Mouse (Mus musculus) adrenal gland, postnatal 10 days (tissue): ENCODE measurements around the gene Zfp651. TPM values are rescaled to one million over a fixed set of nuclear protein-coding genes. Genes with fewer than 3 reads are reported as not detected.

Experiments used
- DNase-seq: peaks from one replicate; pipeline ENCODE4 v3.0.0; 2021; ENCODE audit warnings: mixed read lengths
- long read RNA-seq, 2 experiments: library from polyadenylated mRNA; stranded (forward); transcript quantifications; one replicate each; pipeline ENCODE4 v2.0.0; 2021
- total RNA-seq, 2 experiments: library from RNA; stranded (reverse); gene quantifications; 2 replicates each; pipeline ENCODE4 v1.2.3; 2021

Gene Zfp651
- 10 to 100 TPM; 41.2 to 50.8 TPM for total RNA-seq
- long read RNA-seq, experiment 1, full-length matches to known transcripts = 12 of 25 reads
- long read RNA-seq, experiment 1, partial matches to known transcripts = 6 of 25 reads
- long read RNA-seq, experiment 1, other reads (novel, unspliced or antisense) = 7 of 25 reads
- long read RNA-seq, experiment 2, full-length matches to known transcripts = 11 of 20 reads
- long read RNA-seq, experiment 2, partial matches to known transcripts = 4 of 20 reads
- long read RNA-seq, experiment 2, other reads (novel, unspliced or antisense) = 5 of 20 reads

- peak; percentile 79 for DNase-seq
These were observed at the start of gene Zfp651 for GRCm38 (mm10) chr9:121759091-121760081. TSS of gene Zfp651 (plus strand) at chr9:121759330.

GRCm38 (mm10) chr9:121709898-121710583 lies 49.1 kb upstream of the Zfp651 start, which contains the start of gene Ss18l2:
TSS of gene Ss18l2 (plus strand) at chr9:121710329.
- DNase-seq = peak; percentile 99

GRCm38 (mm10) chr9:121710584-121710975 lies 48.5 kb upstream of the Zfp651 start:
- DNase-seq = no peak

- no peak for DNase-seq
These were observed 42.1 kb upstream of the Zfp651 start for GRCm38 (mm10) chr9:121717048-121717447.

- no peak for DNase-seq
These were observed 40.9 kb upstream of the Zfp651 start for GRCm38 (mm10) chr9:121718070-121718705.

- peak; percentile 98 for DNase-seq
These were observed 40.3 kb upstream of the Zfp651 start, which contains the start of gene Nktr for GRCm38 (mm10) chr9:121718792-121719318. TSS of gene Nktr (plus strand) at chr9:121719169.

- DNase-seq = peak; percentile 79
These were observed 39.5 kb upstream of the Zfp651 start for GRCm38 (mm10) chr9:121719347-121720331.

GRCm38 (mm10) chr9:121740490-121740889 lies 18.6 kb upstream of the Zfp651 start:
- no peak for DNase-seq

- no peak for DNase-seq
These were observed 18.0 kb upstream of the Zfp651 start for GRCm38 (mm10) chr9:121741168-121741567.

GRCm38 (mm10) chr9:121744051-121744450 lies 15.1 kb upstream of the Zfp651 start:
- DNase-seq = no peak

- DNase-seq = no peak
These were observed 6.4 kb upstream of the Zfp651 start for GRCm38 (mm10) chr9:121752774-121753173.

- no peak for DNase-seq
These were observed 4.5 kb upstream of the Zfp651 start for GRCm38 (mm10) chr9:121754624-121755023.

GRCm38 (mm10) chr9:121756785-121757184 lies 2.3 kb upstream of the Zfp651 start:
- DNase-seq = no peak

GRCm38 (mm10) chr9:121757432-121757831 lies 1.7 kb upstream of the Zfp651 start:
- peak; percentile 27 for DNase-seq

GRCm38 (mm10) chr9:121757835-121758814 lies 1.0 kb upstream of the Zfp651 start:
- DNase-seq = peak; percentile 24

GRCm38 (mm10) chr9:121760271-121761090 lies 1.4 kb downstream of the Zfp651 start:
- peak; percentile 84 for DNase-seq

- DNase-seq = peak; percentile 57
These were observed 2.0 kb downstream of the Zfp651 start for GRCm38 (mm10) chr9:121761091-121761665.

GRCm38 (mm10) chr9:121761787-121762186 lies 2.7 kb downstream of the Zfp651 start:
- no peak for DNase-seq
